Mouse (Mus musculus) embryonic fibroblast, embryonic 13.5 days (primary cell): ENCODE measurements around the gene Tmem150b. TPM values are rescaled to one million over a fixed set of nuclear protein-coding genes. Genes with fewer than 3 reads are reported as not detected.

ENCODE experiments used
- H3K27ac ChIP-seq: 2 replicates; pipeline ENCODE4 v1.5.1; 2012; ENCODE audit warnings: low read length, control low read depth, inconsistent platforms; ENCODE audit not compliant: insufficient read depth
- H3K4me1 ChIP-seq: 2 replicates; pipeline ENCODE4 v1.6.1; 2011; ENCODE audit warnings: low read length; ENCODE audit not compliant: control insufficient read depth, insufficient read depth
- H3K4me3 ChIP-seq: 2 replicates; pipeline ENCODE4 v1.5.1; 2011; ENCODE audit warnings: mild to moderate bottlenecking, control low read depth, low read length; ENCODE audit not compliant: insufficient read depth
- CTCF ChIP-seq: IDR thresholded peaks from 2 replicates; pipeline ENCODE4 v1.5.1; 2011; ENCODE audit warnings: mild to moderate bottlenecking, control low read depth, low read length, moderate library complexity, borderline replicate concordance; ENCODE audit not compliant: insufficient read depth
- POLR2A ChIP-seq: IDR thresholded peaks from 2 replicates; pipeline ENCODE4 v1.6.1; 2011; ENCODE audit warnings: low read depth, mild to moderate bottlenecking, control low read depth, low read length, moderate library complexity
- polyA plus RNA-seq: library from polyadenylated mRNA; stranded (reverse); fragments of >200 nt; gene quantifications from 2 replicates; pipeline ENCODE4 v1.2.4, GENCODE M21; 2011; ENCODE audit warnings: low read depth; ENCODE audit not compliant: missing spikeins, insufficient read length

Tmem150b gene
- polyA plus RNA-seq, 1 experiment: not detected

DNA sequence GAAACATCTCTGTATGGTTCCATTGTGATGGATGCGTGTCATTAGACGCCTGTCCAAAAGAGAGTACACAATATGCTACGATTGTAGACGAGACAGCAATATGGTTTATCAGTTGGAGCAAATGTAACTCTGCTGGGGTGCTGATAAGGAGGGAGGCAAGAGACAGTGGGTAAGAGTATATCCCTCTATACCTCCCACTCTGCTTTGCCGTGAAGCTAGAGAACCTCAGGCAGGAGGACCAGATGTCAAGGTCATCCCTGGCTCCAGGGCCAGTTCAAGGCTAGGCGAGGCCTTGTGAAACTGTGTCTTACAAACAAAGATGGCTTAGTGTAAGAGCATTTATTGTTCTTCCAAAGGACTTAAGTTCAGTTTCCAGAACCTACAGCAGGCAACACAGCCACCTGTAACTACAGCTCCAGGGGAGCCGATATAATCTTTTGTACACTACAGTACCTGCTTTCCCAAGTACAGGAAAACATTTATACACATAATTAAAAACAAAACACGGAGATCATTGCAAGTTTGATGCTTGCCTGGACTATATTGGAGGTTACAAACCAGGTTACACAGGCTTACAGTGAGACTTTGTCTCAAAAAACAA is 54.3 kb downstream of the Tmem150b start:
- TF ChIP-seq POLR2A (no peak), CTCF (no peak)
- Histone ChIP-seq H3K4me3 (no peak overlapping the region), H3K27ac (no peak overlapping the region), H3K4me1 (no peaks in the 10 kb centered on the region)

DNA sequence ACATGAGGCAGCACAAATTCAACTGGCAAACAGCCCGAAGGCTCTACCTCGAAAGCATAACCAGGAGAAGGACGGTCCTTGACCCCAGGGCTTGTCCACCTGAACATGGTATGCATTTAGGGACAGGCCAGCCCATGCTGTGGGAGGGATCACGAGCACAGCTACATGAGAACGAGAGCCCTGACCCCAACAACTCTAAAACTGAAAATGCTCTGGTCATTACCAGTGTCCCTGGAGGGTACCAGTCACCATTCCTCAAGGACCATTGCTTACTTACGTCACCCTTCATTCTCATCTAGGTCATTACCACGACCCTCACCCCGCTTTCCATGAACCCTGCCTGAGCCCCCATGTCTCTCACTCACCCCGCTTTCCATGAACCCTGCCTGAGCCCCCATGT is 55.9 kb downstream of the Tmem150b start:
- Histone ChIP-seq H3K4me3 (no peak overlapping the region), H3K27ac (no peak overlapping the region), H3K4me1 (no peaks in the 10 kb centered on the region)
- TF ChIP-seq CTCF: no peak
- no peak for TF ChIP-seq POLR2A

DNA sequence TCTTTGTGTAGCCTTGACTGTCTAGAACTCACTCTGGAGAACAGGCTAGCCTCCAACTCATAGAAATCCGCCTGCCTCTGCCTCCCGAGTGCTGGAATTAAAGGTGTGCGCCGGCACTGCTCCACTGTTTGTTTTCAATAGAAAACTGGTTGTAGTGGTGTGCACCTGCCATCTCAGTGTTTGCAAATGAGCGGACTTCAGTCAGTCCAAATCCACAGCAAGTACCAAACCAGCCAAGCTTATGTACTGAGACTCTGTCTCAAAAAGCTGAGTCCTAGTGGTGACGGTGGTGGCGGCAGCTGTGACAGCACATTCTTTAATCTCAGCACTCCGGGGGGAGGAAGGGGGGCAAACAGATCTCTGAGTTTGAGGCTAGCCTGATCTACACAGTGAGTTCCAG is 56.5 kb downstream of the Tmem150b start:
- no peak for TF ChIP-seq POLR2A
- no peak for TF ChIP-seq CTCF
- Histone ChIP-seq H3K27ac (no peak overlapping the region), H3K4me1 (no peaks in the 10 kb centered on the region)

DNA sequence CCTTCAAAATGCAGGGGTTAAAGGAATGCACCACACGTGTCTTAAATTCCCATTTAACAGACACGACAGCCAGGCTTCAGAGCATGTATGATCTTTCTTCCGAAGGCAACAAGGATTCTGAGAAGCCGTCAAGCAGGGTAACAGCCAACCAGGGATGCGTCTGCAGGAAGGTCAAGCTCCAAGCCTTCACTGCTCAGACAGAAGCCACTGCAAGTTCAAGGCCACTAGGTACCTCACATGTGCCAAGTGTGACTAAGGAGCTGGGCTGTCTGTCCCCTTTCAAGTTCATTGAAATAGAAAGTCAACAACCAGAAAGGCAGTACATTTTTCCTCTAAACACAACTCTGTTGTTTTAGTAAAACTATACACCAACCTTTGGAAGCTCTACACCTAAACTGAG is 58.2 kb downstream of the Tmem150b start:
- TF ChIP-seq CTCF (no peak), POLR2A (no peak)
- Histone ChIP-seq H3K27ac (no peak overlapping the region), H3K4me1 (no peaks in the 10 kb centered on the region), H3K4me3 (no peak overlapping the region)

More for the DNA sequence above, 56.5 kb downstream of the Tmem150b start:
- H3K4me3 ChIP-seq: no peak overlapping the region

DNA sequence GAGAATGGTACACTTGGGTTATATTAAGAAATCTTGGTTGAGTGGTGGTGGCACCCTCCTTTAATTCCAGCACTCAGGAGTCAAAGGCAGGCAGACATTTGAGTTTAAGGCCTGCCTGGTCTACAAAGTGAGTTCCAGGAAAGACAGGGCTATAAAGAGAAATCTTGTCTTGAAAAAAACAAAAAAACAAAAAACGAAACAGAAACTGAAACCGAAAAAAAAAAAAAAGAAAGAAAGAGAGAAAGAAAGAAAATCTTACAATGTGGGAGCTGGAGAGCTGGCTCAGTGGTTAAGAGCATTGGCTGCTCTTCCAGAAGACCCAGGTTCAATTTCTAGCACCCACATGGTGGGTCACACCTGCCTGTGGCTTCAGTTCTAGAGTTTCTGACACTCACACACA is 61.3 kb downstream of the Tmem150b start:
- Histone ChIP-seq H3K4me3 (no peak overlapping the region), H3K4me1 (no peaks in the 10 kb centered on the region), H3K27ac (no peak overlapping the region)
- TF ChIP-seq POLR2A (no peak), CTCF (no peak)

DNA sequence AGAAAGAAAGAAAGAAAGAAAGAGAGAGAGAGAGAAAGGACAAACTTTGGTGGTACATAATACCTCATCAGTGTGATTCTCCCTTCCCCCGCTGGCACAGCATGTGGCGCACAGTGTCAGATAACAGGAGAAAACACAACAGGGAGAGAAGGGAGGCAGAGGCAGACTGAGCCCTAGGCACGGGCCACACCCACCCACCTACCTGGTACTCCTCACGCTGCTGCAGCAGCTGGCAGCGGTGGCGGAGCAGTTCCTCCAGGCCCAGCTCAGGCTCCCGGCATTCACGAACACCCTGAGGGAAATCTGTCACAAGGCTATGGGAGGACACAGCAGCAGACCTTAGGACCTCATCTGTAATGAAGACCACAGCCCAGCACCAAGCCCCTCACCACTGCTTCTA is 61.9 kb downstream of the Tmem150b start:
- TF ChIP-seq POLR2A: no peak
- no peak for TF ChIP-seq CTCF

DNA sequence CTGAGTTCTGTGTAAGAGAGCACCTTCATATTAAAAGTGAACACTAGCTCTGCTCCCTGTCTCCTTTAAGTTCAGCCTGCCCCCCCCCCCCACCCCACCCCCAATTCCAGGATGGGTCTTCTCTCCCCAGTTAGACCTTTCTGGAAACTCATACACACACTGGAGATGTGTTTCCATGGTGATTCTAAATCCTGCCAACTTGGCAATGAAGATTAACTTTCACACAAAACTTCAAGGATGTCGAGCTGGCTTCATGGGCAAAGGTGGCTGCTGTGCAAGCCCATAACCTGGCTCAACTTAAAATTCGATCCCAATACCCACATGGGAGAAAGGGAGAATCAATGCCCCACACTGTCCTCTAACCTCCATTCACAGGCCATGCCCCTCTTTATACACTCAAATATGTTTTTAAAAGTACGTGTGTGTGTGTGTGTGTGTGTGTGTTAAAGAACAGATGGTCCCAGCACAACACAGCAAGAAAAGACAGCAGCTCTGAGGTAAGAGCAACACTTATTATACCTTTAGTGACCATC is 65.1 kb downstream of the Tmem150b start:
- Histone ChIP-seq H3K27ac (peak overlapping the region; percentile 92; the same call in 1 of the 2 replicates), H3K4me1 (peaks cover 5% of the 10 kb centered on the region; the same call in 1 of the 2 replicates), H3K4me3 (peak overlapping the region; percentile 48)
- no peak for TF ChIP-seq POLR2A
- TF ChIP-seq CTCF: no peak

More for the DNA sequence above, 61.9 kb downstream of the Tmem150b start:
- Histone ChIP-seq H3K4me3 (no peak overlapping the region), H3K27ac (no peak overlapping the region), H3K4me1 (no peaks in the 10 kb centered on the region)

DNA sequence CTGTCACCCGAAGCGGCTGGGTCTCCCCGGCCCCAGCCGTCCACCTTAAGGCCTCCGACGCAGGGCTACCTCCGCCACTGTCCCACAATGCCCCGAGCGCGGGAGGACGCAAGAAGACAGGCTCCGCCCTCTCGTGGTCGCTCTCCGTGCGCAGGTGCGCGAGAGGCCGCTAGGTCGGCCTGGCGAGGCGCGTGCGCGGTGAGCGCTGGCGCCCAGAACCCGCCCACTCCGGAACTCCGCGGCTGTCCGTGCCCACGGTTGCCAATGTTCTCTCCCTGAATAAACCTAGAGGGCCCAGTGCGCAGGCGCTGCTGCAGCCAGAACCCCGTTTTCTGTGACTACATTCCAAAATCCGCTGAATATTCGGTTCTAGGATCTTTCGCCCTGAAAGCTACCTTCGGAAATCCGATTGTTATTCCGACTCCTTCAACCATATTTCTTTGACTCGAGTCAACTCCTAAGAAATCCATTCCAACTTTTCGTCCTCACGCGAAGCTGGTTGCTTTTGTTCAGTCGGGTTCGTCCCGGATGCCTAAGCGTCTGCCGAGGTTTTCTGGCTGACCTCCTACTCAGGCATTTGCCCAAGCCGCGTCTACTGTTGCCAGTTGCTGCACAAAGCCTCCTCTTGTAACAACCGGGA is 66.0 kb downstream of the Tmem150b start, which contains the start of gene Ppp6r1:
TSS of gene Ppp6r1 (minus strand) at position 108 of the 640 bp plus-strand sequence.
- Histone ChIP-seq H3K4me3 (peak within 1 kb of the TSS; percentile 80), H3K27ac (peak within 1 kb of the TSS; percentile 92), H3K4me1 (peaks cover 5% of the 10 kb centered on the region; the same call in 1 of the 2 replicates)
- TF ChIP-seq CTCF (no peak), POLR2A (peak; percentile 78)

DNA sequence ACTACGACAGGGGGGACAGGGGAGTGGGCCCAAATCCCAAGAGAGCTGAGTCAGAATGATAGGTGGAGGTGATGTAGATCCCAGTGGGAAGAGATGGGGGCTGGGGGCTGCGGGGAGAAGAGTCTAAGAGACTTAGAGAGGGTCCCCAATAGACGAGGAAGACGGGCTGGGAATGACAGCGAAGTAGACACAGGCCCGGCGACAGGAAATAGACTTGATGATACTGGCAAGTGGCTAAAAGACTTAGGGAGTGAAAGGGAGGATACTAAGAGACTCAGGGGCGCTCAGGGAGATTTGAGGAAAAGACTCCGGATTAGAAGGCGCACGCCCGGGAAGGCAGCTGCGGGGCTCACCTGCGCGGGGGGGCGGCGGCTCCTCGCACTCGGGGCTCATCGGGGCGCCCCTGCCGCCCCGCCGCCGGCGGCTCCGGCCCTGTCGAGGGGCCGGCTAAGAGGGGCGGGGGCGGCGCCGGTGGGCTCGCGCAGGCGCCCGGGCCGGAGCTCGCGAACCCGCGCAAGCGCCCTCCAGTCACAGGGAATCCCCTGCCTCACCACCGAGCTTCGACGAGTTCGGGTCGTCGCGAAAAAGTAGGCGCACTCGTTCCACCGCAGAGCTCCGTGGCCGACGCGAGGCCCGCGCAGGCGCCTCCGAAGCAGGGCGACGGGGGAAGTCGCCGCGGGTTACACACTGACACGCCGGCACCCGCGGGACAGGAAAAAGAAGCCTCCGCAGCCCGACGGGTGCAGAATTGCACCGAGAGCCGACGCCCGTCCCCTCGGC is 66.7 kb downstream of the Tmem150b start:
- Histone ChIP-seq H3K27ac (peak overlapping the region; percentile 73), H3K4me3 (peak overlapping the region; percentile 80), H3K4me1 (peaks cover 5% of the 10 kb centered on the region; the same call in 1 of the 2 replicates)
- TF ChIP-seq POLR2A (no peak; the same call in 1 of the 2 replicates), CTCF (no peak)
